Mouse (Mus musculus) testis, adult 2 months (tissue): Measurements from ENCODE around the gene Retn.

Experiments used
- CTCF ChIP-seq: fragments of 200-500 bp; IDR thresholded peaks from 2 replicates; pipeline ENCODE4 v1.5.1; 2012; ENCODE audit warnings: low read depth, mild to moderate bottlenecking, inconsistent platforms, low read length, moderate library complexity; ENCODE audit not compliant: control insufficient read depth, insufficient read depth, insufficient replicate concordance
- POLR2A ChIP-seq: fragments of 200-500 bp; IDR thresholded peaks from 2 replicates; pipeline ENCODE4 v1.6.1; 2012; ENCODE audit warnings: low read depth, mild to moderate bottlenecking, inconsistent platforms, low read length, moderate library complexity; ENCODE audit not compliant: control insufficient read depth

DNA sequence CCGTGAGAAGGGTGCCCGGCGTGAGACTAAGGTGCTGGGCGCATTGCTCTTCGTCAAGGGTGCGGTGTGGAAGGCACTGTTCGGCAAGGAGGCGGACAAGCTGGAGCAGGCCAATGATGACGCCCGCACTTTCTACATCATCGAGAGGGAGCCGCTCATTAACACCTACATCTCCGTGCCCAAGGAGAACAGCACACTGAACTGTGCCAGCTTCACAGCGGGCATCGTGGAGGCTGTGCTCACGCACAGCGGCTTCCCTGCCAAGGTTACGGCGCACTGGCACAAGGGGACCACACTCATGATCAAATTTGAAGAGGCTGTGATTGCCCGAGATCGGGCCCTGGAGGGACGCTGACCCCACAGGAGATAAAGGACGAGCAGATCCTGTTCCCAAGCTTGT is 23.7 kb downstream of the Retn start:
- TF ChIP-seq POLR2A (no peak), CTCF (no peak)
